Mouse (Mus musculus): ENCODE data around the gene Clec16a. TPM values are rescaled to one million over a fixed set of nuclear protein-coding genes. Genes with fewer than 3 reads are reported as not detected.

Clec16a gene
- polyA plus RNA-seq, 1 experiment: 6.3 TPM

DNA sequence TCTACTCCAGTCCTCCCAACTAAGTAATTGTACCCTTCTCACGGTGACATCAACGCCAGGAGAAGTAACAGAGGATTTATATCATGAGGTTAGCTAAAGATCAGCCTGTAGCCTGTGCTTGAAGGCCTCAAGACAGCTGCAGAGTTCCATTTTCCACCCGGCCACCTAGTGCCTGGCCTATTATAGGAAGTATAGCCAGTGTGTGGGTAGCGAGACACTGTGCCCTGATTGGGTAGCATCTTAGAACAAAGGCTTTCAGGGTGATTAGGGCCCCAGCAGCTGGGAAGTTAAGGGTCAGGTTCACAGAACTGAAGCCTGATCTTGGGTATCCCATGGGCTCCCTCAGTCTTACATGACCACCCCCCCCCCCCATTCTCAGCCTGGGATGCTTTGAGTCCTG is 243.7 kb downstream of the Clec16a start:
- H3K27ac ChIP-seq (ENCODE audit: control insufficient read depth, insufficient read depth, low read depth, low read length, poor library complexity): no peak overlapping the region
- H3K4me3 ChIP-seq (replicated peaks; ENCODE audit: control insufficient read depth, low read depth, low read length): no peak overlapping the region
- TF ChIP-seq CTCF (IDR thresholded peaks at IDR 0.05; ENCODE audit: control insufficient read depth, insufficient read depth, low read length) (no peak), POLR2A (IDR thresholded peaks at IDR 0.05; ENCODE audit: borderline replicate concordance, control insufficient read depth, low read depth, low read length) (no peak)
- peaks cover 3% of the 10 kb centered on the region; the same call in 1 of the 2 replicates for H3K4me1 ChIP-seq (ENCODE audit: control insufficient read depth, insufficient read depth, low read length)
- WGBS: 76% methylated on average over 4 of the region's 4 CpGs

DNA sequence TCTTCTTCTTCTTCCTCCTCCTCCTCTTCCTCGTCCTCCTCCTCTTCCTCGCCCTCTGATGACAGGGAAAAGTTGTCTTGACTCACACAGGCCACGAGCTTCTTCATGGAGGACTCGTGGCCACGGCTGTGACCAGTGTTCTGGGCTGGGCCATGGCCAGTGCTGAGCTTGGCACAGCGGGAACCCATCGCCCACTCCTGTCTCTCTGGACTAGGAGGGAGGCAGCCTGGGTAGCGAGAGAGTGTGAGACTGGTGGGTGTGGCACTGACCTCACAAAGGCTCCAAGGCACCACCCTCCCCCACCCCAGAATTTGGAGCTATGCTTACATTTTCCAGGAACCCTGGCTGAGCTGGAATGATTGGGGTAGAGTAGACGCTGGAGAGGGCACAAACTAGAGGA is 245.6 kb downstream of the Clec16a start, which contains the start of gene Prm3:
Prm3 (minus strand) TSS at position 213 of the 400 bp plus-strand sequence.
- 79% methylated on average over 9 of the region's 9 CpGs for WGBS

More for the DNA sequence above, 245.6 kb downstream of the Clec16a start, which contains the start of gene Prm3:
- TF ChIP-seq CTCF (IDR thresholded peaks at IDR 0.05; ENCODE audit: control insufficient read depth, insufficient read depth, low read length) (no peak), POLR2A (IDR thresholded peaks at IDR 0.05; ENCODE audit: borderline replicate concordance, control insufficient read depth, low read depth, low read length) (no peak)
- Histone ChIP-seq H3K4me3 (replicated peaks; ENCODE audit: control insufficient read depth, low read depth, low read length) (no peak within 1 kb of the TSS), H3K4me1 (ENCODE audit: control insufficient read depth, insufficient read depth, low read length) (peaks cover 3% of the 10 kb centered on the region; the same call in 1 of the 2 replicates), H3K27ac (ENCODE audit: control insufficient read depth, insufficient read depth, low read depth, low read length, poor library complexity) (no peak within 1 kb of the TSS)

Other genes starting within 250 kb of the Clec16a start
- gene Emp2, start 231.4 kb upstream of the Clec16a start, polyA plus RNA-seq (2011; ENCODE audit: insufficient read depth, insufficient read length, low replicate concordance, missing spikeins): 1.6 and 2.5 TPM in 2 replicates
- 0.77 TPM in 1 of 2 replicates, not detected in the other for gene Tekt5, start 149.8 kb upstream of the Clec16a start, polyA plus RNA-seq (2011; ENCODE audit: insufficient read depth, insufficient read length, low replicate concordance, missing spikeins)
- 12.7 and 21.4 TPM in 2 replicates for gene Nubp1, start 133.4 kb upstream of the Clec16a start, polyA plus RNA-seq (2011; ENCODE audit: insufficient read depth, insufficient read length, low replicate concordance, missing spikeins)
- gene Tvp23a, start 98.0 kb upstream of the Clec16a start, polyA plus RNA-seq (2011; ENCODE audit: insufficient read depth, insufficient read length, low replicate concordance, missing spikeins): 0.85 TPM in 1 of 2 replicates, not detected in the other
- 4.0 and 11.8 TPM in 2 replicates for gene Ciita, start 65.3 kb upstream of the Clec16a start, polyA plus RNA-seq (2011; ENCODE audit: insufficient read depth, insufficient read length, low replicate concordance, missing spikeins)
- gene Dexi, start 2.3 kb upstream of the Clec16a start, polyA plus RNA-seq (2011; ENCODE audit: insufficient read depth, insufficient read length, low replicate concordance, missing spikeins): 4.2 and 4.3 TPM in 2 replicates
- 2.8 and 4.8 TPM in 2 replicates for gene Socs1, start 240.2 kb downstream of the Clec16a start, polyA plus RNA-seq (2011; ENCODE audit: insufficient read depth, insufficient read length, low replicate concordance, missing spikeins)
- not detected in 2 replicates for gene Tnp2, start 243.3 kb downstream of the Clec16a start, polyA plus RNA-seq (2011; ENCODE audit: insufficient read depth, insufficient read length, low replicate concordance, missing spikeins)
- not detected in 2 replicates for gene Prm3, start 245.6 kb downstream of the Clec16a start, polyA plus RNA-seq (2011; ENCODE audit: insufficient read depth, insufficient read length, low replicate concordance, missing spikeins)